Mouse (Mus musculus): ENCODE results near the gene Cisd2. TPM values are rescaled to one million over a fixed set of nuclear protein-coding genes. Genes with fewer than 3 reads are reported as not detected.

The Cisd2 gene
- polyA plus RNA-seq (2012; rRNA removed) = 18.0 and 19.4 TPM in 2 replicates

- DNase-seq (ENCODE audit: low read depth) = no peak
Observed at GRCm38 (mm10) chr3:135423608-135424212, at the start of gene Cisd2. Gene Cisd2, minus strand, starts transcription at chr3:135423925.

DNA sequence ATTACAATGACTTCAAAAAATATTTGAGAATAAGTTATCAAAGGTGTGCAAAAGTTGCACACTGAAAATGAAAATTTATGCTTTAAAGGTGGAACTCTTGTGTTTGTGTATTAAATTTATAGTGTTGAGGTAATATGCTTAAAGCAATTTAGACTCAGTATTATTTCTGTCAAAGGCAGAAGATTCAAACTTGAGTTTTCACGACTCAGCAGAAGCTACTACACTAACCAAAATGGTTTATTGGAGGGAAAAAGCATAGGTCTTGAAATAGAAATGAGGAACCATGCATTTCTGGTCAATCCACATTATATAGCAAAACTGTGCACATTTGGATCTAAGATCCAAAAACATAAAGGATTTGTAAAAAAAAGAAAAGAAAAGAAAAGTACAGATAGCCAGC, 47.1 kb upstream of the Cisd2 start:
- DNase-seq (ENCODE audit: low read depth) = no peak

DNA sequence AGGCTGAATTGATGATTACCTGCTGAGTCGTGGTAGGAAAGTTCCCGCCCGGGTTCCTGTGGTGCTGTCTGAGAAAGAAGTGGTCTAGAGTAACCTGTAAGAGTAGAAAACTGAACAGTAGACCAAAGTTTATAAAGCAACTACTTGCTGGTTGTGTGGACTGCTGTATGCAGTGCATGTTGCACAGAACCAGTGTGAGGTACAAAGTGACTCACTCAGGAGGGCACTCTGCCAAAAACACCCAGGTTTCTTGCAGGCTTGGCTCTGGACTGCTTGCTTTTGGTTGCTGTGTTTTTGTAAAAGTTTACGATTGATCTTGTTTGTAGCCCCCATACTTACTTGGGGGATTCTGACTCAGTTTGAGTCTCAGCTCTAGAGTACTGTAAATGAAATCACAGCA, 46.2 kb upstream of the Cisd2 start:
- peak; percentile 78 for DNase-seq (ENCODE audit: low read depth)

- no peak for DNase-seq (ENCODE audit: low read depth)
Observed at GRCm38 (mm10) chr3:135469146-135469545, 45.4 kb upstream of the Cisd2 start.

DNA sequence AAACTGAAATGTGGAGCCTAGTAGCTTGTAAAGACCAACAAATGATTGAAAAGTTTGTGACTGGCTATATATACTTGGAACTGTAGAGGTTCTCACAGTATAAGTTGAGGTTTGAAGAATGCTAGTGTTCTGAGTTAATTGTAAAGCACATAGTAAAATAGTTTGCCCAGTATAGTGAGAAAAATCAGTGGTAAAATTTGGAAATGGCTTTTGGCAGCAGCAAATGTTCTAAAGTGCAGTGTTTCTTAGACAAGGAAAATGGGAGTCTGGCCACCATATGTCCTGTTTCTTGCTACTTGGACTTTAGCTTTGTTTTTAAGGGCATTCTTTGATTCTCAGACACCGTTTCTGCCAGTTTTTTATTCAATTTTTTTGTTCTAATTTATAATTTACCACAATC, 44.7 kb upstream of the Cisd2 start:
- no peak for DNase-seq (ENCODE audit: low read depth)

GRCm38 (mm10) chr3:135458981-135459380, 35.3 kb upstream of the Cisd2 start:
- DNase-seq (ENCODE audit: low read depth) = no peak

DNA sequence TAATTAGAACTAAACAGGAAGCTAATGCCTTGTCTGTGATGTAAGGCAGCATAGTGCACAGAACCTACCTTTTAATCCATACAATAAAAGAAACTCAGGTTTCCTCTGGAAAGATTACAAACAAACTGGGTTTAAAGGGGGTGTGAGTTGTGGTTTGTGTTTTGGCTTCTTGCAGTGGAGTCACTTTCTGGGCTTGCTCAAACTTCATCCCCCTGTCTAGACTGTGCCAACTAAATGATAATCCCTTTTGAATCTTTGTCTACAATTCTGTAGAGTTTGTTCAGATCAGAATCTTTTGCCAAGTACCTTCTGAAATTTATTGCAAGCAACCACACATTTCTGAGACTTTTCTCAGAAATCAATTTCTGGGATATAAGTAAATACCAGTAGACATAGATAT, 21.2 kb upstream of the Cisd2 start:
- DNase-seq (ENCODE audit: low read depth) = no peak

- DNase-seq (ENCODE audit: low read depth) = no peak
Observed at GRCm38 (mm10) chr3:135440621-135441020, 16.9 kb upstream of the Cisd2 start.

- DNase-seq (ENCODE audit: low read depth) = no peak
Observed at GRCm38 (mm10) chr3:135440221-135440620, 16.5 kb upstream of the Cisd2 start.

DNA sequence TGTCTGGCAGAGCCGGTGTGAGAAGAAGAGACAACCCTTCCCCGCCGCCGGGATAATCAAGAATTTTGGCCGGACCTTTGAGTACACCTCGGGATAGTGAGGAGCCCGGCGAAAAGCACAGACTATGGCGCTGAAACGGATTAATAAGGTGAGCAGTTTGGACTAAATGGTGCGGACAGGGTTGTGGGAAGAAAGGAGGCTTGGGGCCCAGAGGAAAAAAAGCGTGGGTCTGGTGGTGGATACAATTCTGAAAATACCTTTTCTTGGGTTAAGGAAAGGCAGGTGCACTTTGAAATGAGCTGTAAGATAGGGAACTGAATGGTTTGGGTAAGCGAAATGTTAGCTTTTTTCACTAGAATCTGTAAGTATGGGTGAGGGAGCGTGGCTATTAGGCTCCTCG, 15.9 kb upstream of the Cisd2 start:
- no peak for DNase-seq (ENCODE audit: low read depth)

DNA sequence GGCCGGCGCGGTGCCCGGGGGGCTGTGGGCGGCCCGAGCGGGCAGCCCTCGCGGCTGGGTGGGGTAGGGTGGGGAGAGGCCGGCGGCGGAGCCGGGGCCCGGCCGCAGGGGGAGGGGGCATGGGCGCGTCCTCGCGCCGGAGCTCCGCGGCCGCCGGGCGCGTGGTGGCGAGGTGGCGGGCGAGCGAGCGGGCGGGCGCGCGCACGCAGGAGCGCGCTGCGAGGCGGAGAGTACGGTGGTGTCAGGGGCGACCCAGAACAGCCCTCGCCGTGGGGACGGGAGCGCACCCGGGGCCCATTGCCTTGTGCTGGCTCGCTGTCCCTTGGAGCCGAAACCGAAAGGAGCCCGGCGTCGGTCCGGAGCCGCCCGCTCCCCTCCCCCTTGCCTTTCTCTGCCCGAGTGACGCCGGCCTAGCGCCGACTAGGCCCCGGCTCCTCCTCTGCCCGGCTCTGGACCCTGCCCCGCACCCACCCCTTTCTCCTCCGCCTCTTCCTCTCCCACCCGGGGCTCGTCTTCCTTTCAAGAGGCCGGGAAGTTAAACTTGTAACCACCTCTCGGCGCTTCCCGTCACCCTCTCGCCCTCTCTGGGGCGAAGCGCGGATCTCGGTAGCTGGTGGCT, 15.3 kb upstream of the Cisd2 start:
- no peak for DNase-seq (ENCODE audit: low read depth)

GRCm38 (mm10) chr3:135438531-135438912, 14.8 kb upstream of the Cisd2 start:
- DNase-seq (ENCODE audit: low read depth) = no peak

DNA sequence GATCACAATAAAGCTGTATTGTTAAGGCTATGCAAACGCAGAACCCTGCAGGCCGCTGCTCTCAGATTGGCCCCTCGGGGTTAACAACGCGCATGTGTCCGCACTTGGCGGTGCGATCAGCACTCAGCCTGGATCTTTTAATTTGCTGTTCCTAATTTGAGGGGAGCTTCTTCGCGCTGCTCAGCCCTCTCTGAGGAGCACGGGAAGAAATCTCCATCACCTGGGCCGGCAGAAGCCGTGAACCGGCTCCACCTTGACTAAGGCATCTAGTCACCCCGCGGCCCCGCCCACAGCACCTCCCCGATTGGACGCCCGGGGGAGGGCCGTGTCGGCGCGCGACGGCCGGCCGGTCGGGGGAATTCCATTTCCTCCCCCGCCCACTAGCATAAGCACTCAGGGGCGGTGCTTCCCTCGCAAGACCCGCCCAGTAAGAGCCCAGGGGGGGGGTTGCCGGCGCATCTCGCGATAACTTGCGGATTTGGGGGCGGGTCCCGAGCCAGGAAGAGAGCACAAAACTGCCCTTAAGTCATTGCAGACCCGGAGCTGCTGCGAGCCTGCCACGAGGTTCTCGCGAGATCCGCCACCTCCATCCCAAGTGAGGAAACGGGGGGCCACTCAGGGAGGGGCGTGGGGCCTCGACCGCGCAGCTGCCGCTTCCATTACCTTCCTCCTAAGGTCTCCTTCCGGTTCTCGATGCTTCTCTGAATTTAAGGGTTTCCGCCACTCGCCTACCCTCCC, 14.2 kb upstream of the Cisd2 start, which contains the start of gene Ube2d3:
Ube2d3 (plus strand) TSS at position 392 of the 738 bp plus-strand sequence.
- DNase-seq (ENCODE audit: low read depth) = no peak

DNA sequence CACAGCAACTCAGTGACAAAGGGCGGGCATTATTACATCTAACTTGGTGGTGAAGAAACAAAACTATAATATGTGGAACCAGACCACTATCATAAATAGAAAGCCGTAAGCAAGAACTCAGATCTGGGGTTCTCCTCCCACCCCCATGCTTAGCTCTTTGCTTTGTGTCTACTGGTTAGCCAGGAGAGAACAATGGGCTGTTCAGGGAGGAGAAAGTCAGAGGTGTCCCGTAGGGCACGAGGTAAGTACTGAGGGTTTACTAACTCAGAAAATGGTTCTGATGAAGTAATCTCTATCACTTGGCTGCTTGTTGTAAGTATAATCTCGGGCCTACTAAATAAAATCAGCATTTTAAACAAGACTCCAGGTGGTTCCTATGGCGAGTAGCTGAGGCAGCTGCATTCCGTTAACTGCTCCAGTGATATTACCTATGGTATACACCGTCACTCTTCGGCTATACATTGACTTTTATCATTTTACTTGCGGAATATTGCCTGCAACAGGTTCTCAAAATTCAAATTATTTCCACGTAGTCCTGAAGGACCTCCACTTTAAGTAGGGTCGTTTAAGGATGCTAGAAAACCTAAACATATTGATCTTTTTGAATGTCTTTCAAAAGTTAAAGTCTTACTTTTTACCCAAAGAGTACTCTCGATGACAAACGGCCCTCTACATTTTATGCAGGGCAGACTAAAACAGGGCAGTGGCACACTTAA, 13.3 kb upstream of the Cisd2 start:
- no peak for DNase-seq (ENCODE audit: low read depth)

- no peak for DNase-seq (ENCODE audit: low read depth)
Observed at GRCm38 (mm10) chr3:135422856-135423607, 693 bp downstream of the Cisd2 start.

DNA sequence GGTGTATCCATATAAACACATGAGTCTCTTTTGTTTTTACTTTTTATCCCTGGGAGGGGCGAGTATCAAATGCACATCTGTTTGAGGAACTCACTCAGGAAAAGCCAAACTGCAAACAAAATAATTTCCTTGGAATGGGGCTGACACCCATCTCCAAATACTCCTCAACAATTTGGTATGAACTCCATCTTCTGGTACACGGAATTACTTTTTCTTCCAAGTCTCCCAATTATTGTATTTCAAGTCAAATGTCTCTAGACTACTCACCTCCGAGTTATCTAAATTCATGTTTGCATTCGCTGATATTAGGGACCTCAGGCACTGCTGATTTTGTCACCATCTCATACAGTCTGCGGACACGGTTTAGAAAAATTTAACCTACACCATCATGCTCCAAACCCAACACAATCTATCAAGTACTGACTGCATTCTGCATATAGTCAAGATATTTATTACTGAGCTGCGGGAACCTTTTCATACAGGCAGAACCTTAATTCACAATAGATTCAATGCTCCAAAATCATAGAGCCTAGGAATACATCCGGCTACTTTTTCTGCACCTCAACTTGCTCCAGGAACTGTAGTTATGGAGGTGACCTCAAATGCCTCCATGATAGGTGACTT, 1.4 kb downstream of the Cisd2 start:
- no peak for DNase-seq (ENCODE audit: low read depth)

DNA sequence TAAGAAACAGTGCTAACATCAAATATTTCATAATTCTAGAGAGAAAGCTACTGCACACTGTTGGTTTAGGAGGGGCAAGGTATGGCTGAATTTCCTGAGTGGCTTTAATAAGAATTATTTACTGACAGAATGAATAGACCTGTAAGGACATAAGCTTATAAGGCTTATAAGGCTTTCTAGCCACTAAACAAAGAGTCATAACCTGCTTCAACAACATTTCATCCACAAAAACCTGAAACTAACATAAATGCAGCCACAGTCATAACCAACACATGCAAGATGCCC, 2.5 kb downstream of the Cisd2 start:
- no peak for DNase-seq (ENCODE audit: low read depth)

DNA sequence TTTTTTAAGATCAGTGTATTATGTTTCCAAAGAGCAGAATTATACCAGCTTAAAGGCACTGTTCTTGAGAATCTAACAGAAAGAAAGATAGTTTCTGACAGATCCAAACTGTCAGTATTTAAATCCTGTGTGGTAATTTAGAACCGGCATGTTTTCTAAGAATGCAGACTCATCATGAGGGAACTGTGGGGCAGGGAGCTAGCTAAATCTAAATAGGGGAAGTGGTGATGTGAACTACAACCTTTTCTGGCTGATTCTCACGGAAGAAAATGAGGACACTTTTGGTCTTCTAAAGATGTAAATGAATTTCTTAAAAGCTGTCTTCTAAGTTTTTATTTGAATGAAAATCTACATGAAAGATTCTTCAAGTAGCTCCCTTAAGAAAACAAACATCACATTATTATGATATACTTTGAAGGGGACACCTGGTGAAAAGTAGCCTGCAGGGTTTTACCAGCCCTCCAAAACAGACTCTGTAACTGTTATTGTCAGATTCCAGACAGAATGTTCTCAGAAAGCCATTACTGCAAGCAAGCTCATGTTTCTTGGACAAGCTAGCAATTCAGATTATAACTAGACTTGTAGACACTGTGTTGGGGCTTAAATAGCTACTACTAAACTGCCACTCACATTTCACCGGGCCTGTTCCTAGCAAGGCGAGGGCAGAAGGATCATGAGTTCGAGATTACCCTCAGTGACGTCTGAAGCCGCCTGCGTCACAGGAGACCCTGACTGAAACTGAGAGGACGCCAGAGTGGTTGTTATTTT, 3.0 kb downstream of the Cisd2 start:
- no peak for DNase-seq (ENCODE audit: low read depth)

DNA sequence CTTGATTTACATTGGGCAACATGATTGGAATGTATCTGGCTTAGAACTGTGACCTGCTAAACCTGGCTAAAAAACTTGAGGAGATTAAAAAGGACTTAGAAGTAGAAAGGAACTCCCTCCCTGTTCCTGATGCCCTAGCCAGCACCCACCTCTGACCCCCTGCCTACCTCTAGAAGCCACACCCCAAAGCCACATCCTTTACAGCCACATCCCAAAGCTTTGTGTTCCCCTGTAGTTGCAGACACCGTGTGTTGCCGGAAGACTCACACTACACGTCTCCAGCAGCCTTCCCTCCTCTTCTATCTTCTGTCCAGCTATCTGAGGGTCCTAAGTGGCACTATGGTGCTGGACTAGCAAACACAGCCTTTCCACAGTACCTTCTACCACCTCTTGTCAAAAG, 5.9 kb downstream of the Cisd2 start:
- DNase-seq (ENCODE audit: low read depth) = no peak

DNA sequence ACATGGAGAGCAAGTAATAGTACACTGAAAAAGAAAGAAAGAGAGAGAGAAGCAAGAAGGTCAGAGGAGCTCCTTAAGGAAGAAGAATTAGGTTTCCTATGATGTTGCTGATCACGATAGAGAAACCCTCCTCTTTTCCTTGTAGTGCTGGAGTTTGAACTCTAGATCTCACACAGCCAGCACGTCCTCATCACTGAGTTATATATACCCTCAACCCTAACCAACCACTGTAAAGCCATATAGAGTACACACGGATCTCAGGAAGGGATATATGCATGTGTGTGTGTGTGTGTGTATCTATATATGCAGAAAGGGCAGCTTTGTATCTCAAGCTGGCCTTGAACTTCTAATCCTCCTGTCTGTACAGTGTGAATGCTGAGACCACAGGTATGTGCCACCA, 6.5 kb downstream of the Cisd2 start:
- no peak for DNase-seq (ENCODE audit: low read depth)

GRCm38 (mm10) chr3:135411824-135412223, 11.9 kb downstream of the Cisd2 start:
- DNase-seq (ENCODE audit: low read depth) = no peak
